Mouse (Mus musculus) heart, postnatal 0 days (tissue): ENCODE results near the gene Crabp1.

Source experiments
- CTCF ChIP-seq: IDR thresholded peaks from 2 replicates; pipeline ENCODE4 v1.5.1; 2016; ENCODE audit warnings: antibody characterized with exemption, control low read depth, low read depth
- EP300 ChIP-seq: IDR thresholded peaks from 2 replicates; pipeline ENCODE4 v1.6.1; 2016; ENCODE audit warnings: antibody characterized with exemption, low read depth

GRCm38 (mm10) chr9:54733921-54734638, 30.5 kb upstream of the Crabp1 start, which contains the start of gene Wdr61:
- TF ChIP-seq CTCF: peak; percentile 70
- no peak for TF ChIP-seq EP300
